Mouse (Mus musculus) spleen, postnatal 36 days (tissue): Measurements from ENCODE around the gene Agbl5.

Experiments
- DNase-seq, 2 experiments: peaks; one replicate each; pipeline ENCODE4 v3.0.0; 2022; ENCODE audit warnings: low spot score in 2 of 2, mixed read lengths in 1 of 2

Gene Agbl5

DNA sequence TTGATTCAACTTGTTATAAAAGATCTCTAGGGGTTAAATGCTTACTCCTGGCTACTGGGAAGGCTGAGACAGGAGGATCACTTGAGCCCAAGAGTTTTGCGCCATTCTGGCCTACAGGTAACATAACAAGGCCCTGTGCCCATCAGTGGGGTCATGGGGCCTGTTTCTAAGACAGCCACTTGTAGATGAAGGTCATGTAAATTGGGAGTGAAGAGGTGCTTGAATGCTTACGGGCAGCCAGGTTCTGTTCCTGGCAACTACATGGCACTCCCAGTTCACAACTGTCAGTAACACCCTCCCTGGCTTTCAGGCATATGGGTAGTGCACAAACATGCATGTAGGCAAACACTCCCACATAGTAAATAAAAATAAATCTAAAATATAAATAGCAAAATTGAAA lies 62.4 kb downstream of the Agbl5 start:
- DNase-seq = no peak

DNA sequence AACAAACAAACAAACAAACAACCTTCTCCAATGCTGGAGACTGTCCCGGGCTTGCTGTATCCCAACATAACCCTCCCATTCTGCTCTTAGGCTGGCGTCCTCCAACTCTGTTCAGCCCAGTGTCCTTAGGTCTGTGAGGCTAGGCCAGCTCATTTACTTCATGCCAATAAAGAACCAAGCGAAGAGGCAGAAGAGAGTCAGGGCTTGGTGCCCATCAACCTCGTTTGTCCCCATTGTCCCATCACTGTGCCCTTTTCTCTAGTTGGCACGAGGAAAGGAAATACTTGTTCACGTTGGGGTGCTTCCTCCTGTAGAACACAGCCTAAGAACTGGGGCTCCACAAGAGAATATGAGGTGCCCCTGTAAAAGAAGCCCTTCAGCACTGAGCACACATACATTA lies 63.2 kb downstream of the Agbl5 start:
- no peak for DNase-seq

DNA sequence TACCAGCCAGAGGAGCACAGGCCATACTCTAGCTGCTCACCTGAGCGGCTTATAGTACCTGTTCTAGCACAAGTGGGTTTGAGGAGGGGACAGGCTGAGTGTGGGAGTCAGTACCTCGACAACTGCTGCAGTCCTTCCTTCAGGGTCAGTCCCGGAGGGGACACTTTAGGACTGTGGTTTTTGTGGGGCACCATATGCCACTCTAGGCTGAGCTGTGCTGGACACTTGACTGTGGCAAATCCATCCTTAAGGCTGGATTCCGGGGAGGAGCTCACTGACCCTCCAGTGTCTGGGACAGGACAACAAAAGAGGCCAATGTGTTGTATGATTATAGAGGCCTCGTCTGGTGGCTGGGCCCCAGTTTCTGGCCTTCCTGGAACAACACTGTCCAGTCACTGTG lies 64.1 kb downstream of the Agbl5 start:
- DNase-seq = no peak

DNA sequence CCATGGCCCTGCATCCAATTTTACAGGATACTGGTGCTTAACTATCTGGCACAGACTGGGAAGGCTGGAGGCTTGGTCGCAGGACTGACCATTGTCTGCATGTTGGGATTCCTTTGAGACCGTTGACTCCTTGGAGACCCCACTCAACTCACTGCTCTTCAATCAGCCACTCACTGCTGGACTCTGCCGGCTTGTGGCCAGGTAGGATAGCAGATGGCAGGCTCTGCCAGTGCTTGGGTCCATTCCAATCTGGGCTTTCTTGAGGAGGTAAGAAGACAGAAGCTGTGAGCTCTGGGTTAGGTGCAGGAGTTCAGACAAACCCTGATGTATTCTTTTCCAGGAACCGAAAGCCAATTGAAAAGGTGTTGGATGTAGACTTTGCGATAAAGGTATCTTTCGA lies 65.6 kb downstream of the Agbl5 start:
- no peak for DNase-seq

DNA sequence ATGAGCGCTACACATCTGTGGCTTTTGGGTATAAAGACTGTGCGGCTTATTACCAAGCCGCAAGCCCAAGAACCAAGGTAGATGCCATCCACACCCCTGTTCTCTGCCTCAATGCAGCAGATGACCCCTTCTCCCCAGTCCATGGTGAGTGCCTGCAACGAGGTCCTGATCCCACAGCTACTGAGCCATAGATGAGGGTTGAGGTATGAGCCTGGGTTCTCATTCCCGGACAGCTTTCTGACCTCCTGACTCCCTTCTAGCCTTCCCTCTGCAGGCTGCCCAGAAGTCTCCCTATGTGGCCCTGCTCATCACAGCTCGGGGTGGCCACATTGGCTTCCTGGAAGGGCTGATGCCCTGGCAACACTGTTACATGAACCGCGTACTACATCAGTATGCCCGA lies 66.1 kb downstream of the Agbl5 start:
- DNase-seq = no peak

DNA sequence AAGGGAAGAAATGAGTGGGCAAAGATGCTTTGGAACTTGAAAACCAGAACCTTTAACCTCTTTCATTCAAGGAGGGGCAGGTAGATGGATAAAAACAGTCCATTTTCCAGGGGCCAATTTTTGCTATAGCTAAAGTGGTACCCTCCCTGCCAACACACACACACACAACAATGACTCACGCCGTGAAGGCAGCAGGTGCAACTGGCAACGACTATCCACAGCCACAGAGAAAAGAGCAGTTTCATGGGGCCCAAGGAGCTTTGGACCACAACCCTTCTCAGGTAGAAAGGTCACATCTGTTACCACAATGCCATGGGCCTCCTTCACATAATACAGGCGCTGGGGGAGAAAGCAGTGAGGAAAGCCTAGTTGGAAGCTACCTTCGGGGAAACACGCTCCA lies 67.3 kb downstream of the Agbl5 start:
- DNase-seq = no peak
